Mouse (Mus musculus) hindbrain, embryonic 11.5 days (tissue): ENCODE measurements around the gene Ptpn4. TPM values are rescaled to one million over a fixed set of nuclear protein-coding genes. Genes with fewer than 3 reads are reported as not detected.

Experiments
- ATAC-seq: fragments of 200-750 bp; cut with Nextera tagmentation; 2 replicates; pipeline ENCODE4 v1.8.0; 2017; ENCODE audit warnings: mild to moderate bottlenecking, moderate TSS enrichment, moderate library complexity; ENCODE audit not compliant: low FRiP score
- DNase-seq: peaks from one replicate; pipeline ENCODE4 v3.0.0-alpha.2; 2015; ENCODE audit warnings: low spot score
- H3K27ac ChIP-seq: fragments of 300-500 bp; sonication (generic); 2 replicates; pipeline ENCODE4 v1.5.1; 2014; ENCODE audit warnings: mild to moderate bottlenecking, low read depth, low read length
- H3K27me3 ChIP-seq: fragments of 300-500 bp; sonication (generic); 2 replicates; pipeline ENCODE4 v1.6.1; 2014; ENCODE audit warnings: mild to moderate bottlenecking, low read length, moderate library complexity, mixed read lengths; ENCODE audit not compliant: control insufficient read depth, insufficient read depth
- H3K36me3 ChIP-seq: fragments of 300-500 bp; sonication (generic); 2 replicates; pipeline ENCODE4 v1.6.1; 2014; ENCODE audit warnings: mild to moderate bottlenecking, low read length, moderate library complexity, mixed read lengths; ENCODE audit not compliant: control insufficient read depth, insufficient read depth
- H3K4me1 ChIP-seq: fragments of 300-500 bp; sonication (generic); replicated peaks from 2 replicates; pipeline ENCODE4 v1.6.1; 2014; ENCODE audit warnings: low read length, mixed read lengths; ENCODE audit not compliant: control insufficient read depth, insufficient read depth
- H3K4me2 ChIP-seq: fragments of 300-500 bp; sonication (generic); replicated peaks from 2 replicates; pipeline ENCODE4 v1.6.1; 2014; ENCODE audit warnings: mild to moderate bottlenecking, low read depth, low read length
- H3K4me3 ChIP-seq: fragments of 300-500 bp; sonication (generic); 2 replicates; pipeline ENCODE4 v1.5.1; 2014; ENCODE audit warnings: low read depth, low read length
- H3K9ac ChIP-seq: fragments of 300-500 bp; sonication (generic); 2 replicates; pipeline ENCODE4 v1.6.1; 2014; ENCODE audit warnings: low read depth, low read length
- H3K9me3 ChIP-seq: fragments of 300-500 bp; sonication (generic); 2 replicates; pipeline ENCODE4 v1.6.1; 2016; ENCODE audit warnings: low read length; ENCODE audit not compliant: control insufficient read depth
- WGBS: fragments of 180-500 bp; shearing (Covaris S2); extraction: QIAGEN DNeasy Blood & Tissue Kit; methylation state at CpG from one replicate; pipeline ENCODE4 v1.1.7; 2014; 5-methylcytosine and 5-hydroxymethylcytosine counted together
- polyA plus RNA-seq: library from polyadenylated mRNA; unstranded; fragments of >200 nt; fragmentation: Nextera tagmentation; extraction: Ambion mirVana; gene quantifications from 2 replicates; pipeline ENCODE4 v1.2.1, GENCODE M21; 2014

The Ptpn4 gene
- polyA plus RNA-seq, 1 experiment from 2014 or later, result 18.9 TPM

DNA sequence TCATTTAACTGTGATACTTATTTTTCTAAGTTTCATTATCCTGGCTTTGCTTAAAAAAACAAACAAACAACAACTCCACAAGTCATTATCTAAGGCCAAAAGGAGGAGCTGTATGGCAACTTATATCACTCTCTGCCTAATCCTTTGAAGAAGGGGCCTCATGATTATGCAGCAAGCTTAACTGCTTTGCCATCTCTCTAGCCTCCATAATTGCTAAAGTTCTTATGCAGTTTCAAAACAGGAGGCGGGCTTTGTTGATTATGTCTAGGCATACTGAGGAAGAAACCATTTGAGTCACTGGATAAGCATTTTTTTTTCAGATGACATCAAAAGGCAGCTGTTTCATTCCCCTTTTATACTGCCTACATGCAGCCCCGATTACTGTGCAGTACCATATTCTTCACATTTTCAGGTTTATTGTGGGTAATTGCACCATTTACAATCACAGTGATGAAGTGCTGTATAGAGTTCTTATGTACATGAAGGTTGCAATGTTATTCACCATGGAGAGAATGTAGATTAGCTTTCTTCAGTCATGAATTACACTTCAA is 155.7 kb downstream of the Ptpn4 start:
- Histone ChIP-seq H3K9ac (no peak overlapping the region), H3K4me3 (no peak overlapping the region), H3K4me2 (no peak overlapping the region), H3K4me1 (no peaks in the 10 kb centered on the region), H3K9me3 (no peaks in the 10 kb centered on the region), H3K27me3 (no peaks in the 10 kb centered on the region), H3K36me3 (no peaks in the 10 kb centered on the region), H3K27ac (no peak overlapping the region)
- DNase-seq (no peak), ATAC-seq (no peak)
- WGBS, result 79% methylated on average over 2 of the region's 2 CpGs

DNA sequence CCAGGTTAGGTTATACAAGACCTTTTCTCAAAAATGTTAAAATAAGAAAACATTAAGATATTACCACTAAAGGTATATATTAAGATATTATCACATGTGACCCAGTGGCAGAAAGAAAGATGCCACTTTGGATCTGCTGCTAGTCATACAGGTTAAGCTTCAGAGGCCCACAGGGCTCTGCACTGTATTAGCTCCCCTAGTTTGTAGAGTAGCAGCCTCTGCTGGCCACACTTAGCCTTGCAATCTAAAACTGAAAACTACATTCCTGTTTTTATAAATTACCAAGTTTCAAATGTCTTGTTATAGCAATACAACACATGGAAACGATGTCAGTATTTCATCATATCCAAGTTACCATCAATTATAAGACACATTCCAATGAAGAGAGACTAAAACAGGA is 162.4 kb downstream of the Ptpn4 start:
- WGBS, result 79% methylated on average over 1 of the region's 1 CpGs
- 0 out of 2 replicates have a peak, but pooled peaks have one; percentile 47 for ATAC-seq
- peak; percentile 35 for DNase-seq
- no peak overlapping the region for H3K4me3 ChIP-seq
- no peaks in the 10 kb centered on the region for H3K36me3 ChIP-seq
- no peaks in the 10 kb centered on the region for H3K9me3 ChIP-seq
- no peaks in the 10 kb centered on the region for H3K27me3 ChIP-seq
- no peak overlapping the region for H3K4me2 ChIP-seq
- H3K27ac ChIP-seq, result no peak overlapping the region
- H3K9ac ChIP-seq, result no peak overlapping the region
- no peaks in the 10 kb centered on the region for H3K4me1 ChIP-seq

DNA sequence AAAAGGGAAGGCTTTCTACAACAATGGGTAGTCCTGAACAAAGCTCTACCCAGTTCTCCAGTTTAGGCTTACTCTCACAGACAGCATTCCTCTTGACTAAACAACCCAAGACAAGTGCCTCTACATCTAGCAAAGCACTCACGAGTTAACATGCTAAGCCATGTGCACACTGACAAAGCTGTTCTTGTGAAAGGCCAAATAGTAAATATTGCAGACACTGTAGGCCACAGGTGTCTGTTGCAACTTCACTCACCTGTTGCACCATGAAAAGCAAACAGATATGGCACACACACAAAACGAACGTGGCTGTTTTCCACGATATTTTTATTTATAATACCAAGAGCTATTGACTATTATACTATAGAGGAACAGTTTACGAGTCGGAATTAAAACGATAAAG is 170.5 kb downstream of the Ptpn4 start:
- H3K27ac ChIP-seq, result no peak overlapping the region
- DNase-seq (no peak), ATAC-seq (no peak)
- no peaks in the 10 kb centered on the region for H3K9me3 ChIP-seq
- H3K4me1 ChIP-seq, result no peaks in the 10 kb centered on the region
- no peak overlapping the region for H3K9ac ChIP-seq
- 0 out of 2 replicates have a peak, but pooled peaks cover 2% of the 10 kb centered on the region for H3K36me3 ChIP-seq
- WGBS, result 94% methylated on average over 7 of the region's 7 CpGs
- no peak overlapping the region for H3K4me3 ChIP-seq
- no peaks in the 10 kb centered on the region for H3K27me3 ChIP-seq
- H3K4me2 ChIP-seq, result no peak overlapping the region

DNA sequence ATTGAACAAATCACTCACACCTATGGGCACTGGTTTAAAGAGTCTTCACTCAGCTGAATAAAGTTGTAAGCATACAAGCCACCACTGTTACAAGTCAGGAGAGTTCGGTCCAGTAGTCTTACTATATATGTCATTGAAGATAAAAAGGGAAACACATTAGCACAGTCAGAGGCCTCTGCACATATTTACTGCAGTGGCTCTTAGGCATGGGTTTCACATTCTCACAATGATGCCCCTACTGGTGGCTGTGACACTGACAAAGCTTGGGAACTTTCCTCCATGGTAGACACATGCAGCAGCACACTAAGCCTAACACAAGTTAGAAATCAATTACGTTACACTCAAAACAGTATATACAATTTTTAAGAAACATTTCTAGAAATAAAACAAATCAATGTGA is 183.1 kb downstream of the Ptpn4 start:
- DNase-seq (no peak), ATAC-seq (no peak)
- WGBS, result 91% methylated on average over 2 of the region's 2 CpGs
- no peaks in the 10 kb centered on the region for H3K9me3 ChIP-seq
- H3K4me3 ChIP-seq, result no peak overlapping the region
- no peak overlapping the region for H3K9ac ChIP-seq
- H3K4me1 ChIP-seq, result no peaks in the 10 kb centered on the region
- H3K27ac ChIP-seq, result no peak overlapping the region
- no peaks in the 10 kb centered on the region for H3K27me3 ChIP-seq
- H3K4me2 ChIP-seq, result no peak overlapping the region
- H3K36me3 ChIP-seq, result no peaks in the 10 kb centered on the region

DNA sequence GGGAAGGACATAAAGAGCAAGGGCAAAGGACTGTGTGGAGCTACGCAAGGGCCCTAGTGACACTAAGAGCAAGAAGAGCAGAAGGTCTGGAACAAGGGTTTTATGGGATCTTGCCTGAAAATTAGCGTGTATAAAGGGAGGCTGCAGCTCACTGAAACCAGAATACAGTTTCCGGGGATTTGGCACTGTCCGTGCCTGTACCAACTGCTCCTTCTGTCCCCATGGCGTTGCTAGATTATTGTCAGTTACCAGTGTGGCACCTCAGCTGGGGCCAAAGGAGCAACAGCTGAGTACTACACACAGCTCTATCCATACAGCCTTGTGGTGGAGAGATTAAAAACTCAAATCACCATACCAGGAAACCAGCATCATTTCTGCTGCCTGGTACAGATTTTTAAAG is 187.0 kb downstream of the Ptpn4 start:
- H3K9ac ChIP-seq, result no peak overlapping the region
- ATAC-seq (no peak), DNase-seq (no peak)
- H3K9me3 ChIP-seq, result no peaks in the 10 kb centered on the region
- no peaks in the 10 kb centered on the region for H3K4me1 ChIP-seq
- no peaks in the 10 kb centered on the region for H3K36me3 ChIP-seq
- H3K27me3 ChIP-seq, result no peaks in the 10 kb centered on the region
- H3K4me2 ChIP-seq, result no peak overlapping the region
- no peak overlapping the region for H3K4me3 ChIP-seq
- 94% methylated on average over 5 of the region's 5 CpGs for WGBS
- H3K27ac ChIP-seq, result no peak overlapping the region

DNA sequence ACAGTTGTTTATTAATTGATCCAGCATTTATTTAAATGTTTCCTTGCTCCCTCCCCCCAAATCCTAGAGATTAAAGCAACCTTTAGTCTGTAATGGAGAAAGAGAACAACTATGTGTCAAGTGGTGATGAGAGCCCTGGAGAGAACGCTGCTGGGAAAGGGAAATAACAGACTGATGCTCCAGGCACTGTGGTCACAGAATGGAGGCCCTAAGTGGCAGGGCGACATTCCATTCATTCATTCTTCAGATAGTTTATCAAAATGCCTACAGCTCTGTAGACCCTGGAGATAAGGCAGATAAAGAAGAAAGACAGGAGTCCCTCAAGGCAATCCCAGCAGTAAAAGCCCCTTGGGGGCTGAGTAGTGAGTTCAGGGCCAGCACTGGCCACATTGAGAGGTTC is 187.8 kb downstream of the Ptpn4 start:
- Histone ChIP-seq H3K4me3 (no peak overlapping the region), H3K4me2 (no peak overlapping the region), H3K36me3 (no peaks in the 10 kb centered on the region), H3K27me3 (no peaks in the 10 kb centered on the region), H3K27ac (no peak overlapping the region), H3K9ac (no peak overlapping the region), H3K4me1 (no peaks in the 10 kb centered on the region), H3K9me3 (no peaks in the 10 kb centered on the region)
- 74% methylated on average over 2 of the region's 2 CpGs for WGBS
- DNase-seq, result no peak
- no peak for ATAC-seq

DNA sequence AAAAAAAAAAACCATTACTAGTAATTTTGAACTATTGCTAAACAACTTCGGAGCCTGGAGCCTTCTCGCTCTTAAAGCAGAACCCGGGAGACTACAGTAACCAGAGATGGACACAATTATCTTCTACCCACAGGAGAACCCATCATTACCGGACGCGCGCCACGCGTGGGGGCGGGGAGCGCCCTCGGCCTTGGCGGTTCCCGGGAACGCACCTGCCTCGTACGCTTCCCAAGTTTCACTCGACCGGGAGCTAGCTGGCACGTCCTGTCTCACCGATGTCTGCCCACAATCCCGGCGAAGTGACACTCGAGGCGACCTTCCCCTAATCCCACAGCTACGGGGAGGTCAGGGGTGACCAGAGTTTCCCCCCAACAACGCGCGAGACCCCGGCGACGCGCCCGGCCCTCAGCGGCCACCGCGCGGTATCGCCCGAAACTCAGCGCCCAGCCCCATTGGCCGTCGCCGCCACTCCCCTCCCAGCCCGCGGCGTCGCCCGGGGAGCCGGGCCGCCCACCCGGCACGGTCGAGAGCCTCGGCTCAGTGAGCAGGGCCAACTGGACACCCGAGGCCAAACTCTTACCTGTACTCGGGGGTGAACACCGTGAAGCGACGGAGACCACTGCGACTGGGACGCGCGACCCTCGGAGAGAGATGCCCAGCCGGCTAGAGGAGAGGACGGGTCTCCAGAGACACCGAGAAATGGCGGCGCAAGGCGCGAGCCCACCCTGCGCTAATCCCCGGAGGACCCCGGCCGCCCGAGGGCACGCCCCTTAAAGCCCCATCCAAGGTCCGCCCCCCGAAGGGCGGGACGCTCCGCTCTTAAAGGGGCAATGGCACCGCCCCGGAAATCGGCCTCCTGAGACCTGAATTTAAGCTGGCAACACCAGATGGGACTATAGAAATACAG is 189.0 kb downstream of the Ptpn4 start, which contains the start of gene Epb41l5:
Epb41l5 (minus strand) TSS at position 796 of the 907 bp plus-strand sequence.
- peak within 1 kb of the TSS; percentile 58 for H3K9ac ChIP-seq
- under 1% methylated on average over 85 of the region's 86 CpGs for WGBS
- H3K36me3 ChIP-seq, result no peaks in the 10 kb centered on the region
- peak within 1 kb of the TSS; percentile 74 for H3K4me3 ChIP-seq
- H3K4me2 ChIP-seq, result peak within 1 kb of the TSS; percentile 76
- no peaks in the 10 kb centered on the region for H3K9me3 ChIP-seq
- ATAC-seq (peak; percentile 98), DNase-seq (peak; percentile 95)
- no peaks in the 10 kb centered on the region for H3K27me3 ChIP-seq
- no peaks in the 10 kb centered on the region for H3K4me1 ChIP-seq
- H3K27ac ChIP-seq, result peak within 1 kb of the TSS; percentile 65

DNA sequence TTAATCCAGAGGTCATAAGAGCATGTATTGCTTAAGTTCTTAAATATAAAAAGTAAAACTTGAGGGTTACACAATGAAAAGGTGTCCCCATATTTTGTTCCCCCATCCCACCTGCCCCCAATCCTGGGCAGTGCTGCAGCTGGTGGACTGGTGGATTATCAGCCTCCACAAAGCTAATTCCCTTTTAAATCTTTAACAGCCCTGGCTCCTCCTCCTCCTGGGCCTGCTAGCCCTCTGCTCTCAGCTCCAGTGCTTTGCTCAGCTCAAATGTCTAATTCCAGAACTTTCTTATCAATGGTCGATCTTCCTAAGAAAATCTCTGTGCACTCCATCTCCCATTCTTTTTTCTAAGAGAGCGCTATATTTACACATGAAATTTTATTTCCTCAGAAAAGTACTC is 191.1 kb downstream of the Ptpn4 start:
- ATAC-seq, result no peak
- Histone ChIP-seq H3K27me3 (no peaks in the 10 kb centered on the region), H3K4me2 (no peak overlapping the region), H3K36me3 (no peaks in the 10 kb centered on the region), H3K4me1 (no peaks in the 10 kb centered on the region), H3K9ac (no peak overlapping the region), H3K4me3 (no peak overlapping the region), H3K9me3 (no peaks in the 10 kb centered on the region), H3K27ac (no peak overlapping the region)
- WGBS, result 88% methylated on average over 2 of the region's 2 CpGs
- no peak for DNase-seq

DNA sequence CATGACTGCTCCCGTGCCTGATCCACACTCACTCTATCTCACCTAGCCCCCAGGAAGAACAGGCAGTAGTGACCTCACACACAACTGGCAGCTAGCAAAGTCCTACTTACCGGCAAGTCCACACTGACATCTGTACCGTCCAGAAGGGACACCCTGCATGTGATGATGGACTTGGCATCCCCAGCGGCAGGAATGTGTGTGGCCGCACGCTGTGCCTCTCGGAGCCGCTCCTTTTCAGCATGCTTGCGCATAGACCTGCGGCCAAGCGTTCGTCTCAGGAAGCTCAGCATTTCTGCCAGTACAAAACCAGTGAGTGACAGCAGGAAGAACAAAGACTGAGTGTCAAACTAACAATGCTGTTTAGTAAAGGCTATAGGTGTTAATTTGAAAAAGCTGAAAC is 195.0 kb downstream of the Ptpn4 start:
- Histone ChIP-seq H3K4me1 (no peaks in the 10 kb centered on the region), H3K4me3 (no peak overlapping the region), H3K27me3 (no peaks in the 10 kb centered on the region), H3K9ac (no peak overlapping the region), H3K4me2 (no peak overlapping the region), H3K9me3 (no peaks in the 10 kb centered on the region), H3K36me3 (no peaks in the 10 kb centered on the region), H3K27ac (no peak overlapping the region)
- DNase-seq (peak; percentile 65), ATAC-seq (peak; percentile 70)
- WGBS, result 40% methylated on average over 12 of the region's 12 CpGs
